Mouse (Mus musculus): ENCODE results near the gene Rab43.

GRCm38 (mm10) chr6:87780546-87781301, 31.2 kb downstream of the Rab43 start:
- TF ChIP-seq CTCF (IDR thresholded peaks at IDR 0.05; ENCODE audit: low read depth, low read length) (no peak), POLR2A (IDR thresholded peaks at IDR 0.05; ENCODE audit: insufficient read depth, low read length) (no peak), EP300 (IDR thresholded peaks at IDR 0.05; ENCODE audit: insufficient read depth, low read depth, low read length) (no peak)

All from ES-Bruce4 (cell line).